Mouse (Mus musculus) adrenal gland, postnatal 4 days (tissue): Measurements from ENCODE around the gene Pilra. TPM values are rescaled to one million over a fixed set of nuclear protein-coding genes. Genes with fewer than 3 reads are reported as not detected.

ENCODE experiments used
- DNase-seq, 2 experiments: peaks; one replicate each; pipeline ENCODE4 v3.0.0; 2021 to 2022; ENCODE audit warnings: low spot score in 2 of 2, mixed read lengths in 2 of 2
- total RNA-seq, 2 experiments: library from RNA; stranded (reverse); gene quantifications; 2 replicates each; pipeline ENCODE4 v1.2.3; 2021

Pilra gene
- total RNA-seq, 2 experiments from 2014 or later: 3.1 to 5.5 TPM

DNA sequence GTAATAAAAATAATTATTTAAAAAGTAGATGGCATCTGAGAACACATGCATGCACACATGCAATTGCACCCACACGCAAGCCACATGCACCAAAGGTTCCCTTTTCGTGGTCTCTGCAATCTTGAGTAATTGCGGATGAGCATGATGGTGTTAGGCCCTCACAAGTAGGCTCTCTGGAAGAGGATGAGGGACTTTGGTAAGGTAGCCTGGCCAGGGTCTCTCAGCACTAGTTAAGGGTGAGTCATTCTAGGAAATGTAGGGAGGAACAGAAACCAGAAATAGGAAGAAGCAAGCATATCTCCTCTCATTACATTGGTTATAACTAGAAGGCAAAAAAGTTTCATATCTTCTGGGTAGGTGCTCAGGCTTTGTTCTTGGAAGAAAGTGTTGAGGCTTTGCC is 11.1 kb downstream of the Pilra start:
- no peak for DNase-seq

DNA sequence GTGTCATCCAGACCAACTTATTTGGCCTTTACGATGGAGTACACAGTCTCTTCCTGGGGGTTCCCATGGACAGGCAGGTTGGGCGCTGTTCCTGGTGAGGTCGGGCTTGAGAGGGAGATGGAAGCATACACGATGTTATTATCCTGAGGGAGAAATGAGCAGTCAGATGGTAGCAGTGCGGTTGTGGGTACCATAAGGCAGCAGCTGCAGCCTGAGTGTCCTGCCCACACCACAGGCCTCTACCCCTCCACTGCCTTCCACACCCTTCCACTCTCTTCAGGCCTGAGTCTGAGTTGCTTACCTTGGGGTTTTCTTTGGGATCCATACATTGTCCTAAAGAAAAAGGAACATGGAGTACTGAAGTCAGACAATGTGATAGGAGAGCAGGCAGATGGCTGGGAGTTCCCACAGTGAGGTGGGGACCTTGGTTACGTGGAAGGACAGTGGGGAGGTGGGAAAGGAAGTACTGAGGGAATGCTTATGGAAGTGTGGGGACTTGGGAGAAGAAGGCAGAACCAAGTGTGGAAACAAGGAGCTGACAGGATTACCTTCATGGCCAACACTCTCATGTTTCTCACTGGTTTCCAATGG is 12.5 kb downstream of the Pilra start:
- no peak for DNase-seq

DNA sequence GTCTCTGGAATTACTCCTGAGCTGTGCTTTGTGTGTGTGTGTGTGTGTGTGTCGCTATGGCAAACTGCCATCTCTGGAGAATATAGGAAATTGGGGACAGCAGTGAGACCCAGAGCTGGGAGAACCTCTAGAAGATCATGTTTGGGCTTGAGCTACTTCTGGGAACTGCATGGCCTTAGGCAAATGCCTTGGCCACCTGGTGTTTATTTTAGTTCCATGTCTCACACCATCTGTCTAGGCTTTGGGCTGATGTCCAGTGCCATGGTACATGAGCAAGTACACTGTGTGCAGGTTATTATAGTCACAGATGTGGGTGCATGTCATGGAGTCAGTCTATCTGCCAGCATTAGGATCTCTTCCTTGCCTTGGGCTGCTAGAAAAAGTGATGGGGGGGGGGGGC is 13.5 kb downstream of the Pilra start:
- no peak for DNase-seq

DNA sequence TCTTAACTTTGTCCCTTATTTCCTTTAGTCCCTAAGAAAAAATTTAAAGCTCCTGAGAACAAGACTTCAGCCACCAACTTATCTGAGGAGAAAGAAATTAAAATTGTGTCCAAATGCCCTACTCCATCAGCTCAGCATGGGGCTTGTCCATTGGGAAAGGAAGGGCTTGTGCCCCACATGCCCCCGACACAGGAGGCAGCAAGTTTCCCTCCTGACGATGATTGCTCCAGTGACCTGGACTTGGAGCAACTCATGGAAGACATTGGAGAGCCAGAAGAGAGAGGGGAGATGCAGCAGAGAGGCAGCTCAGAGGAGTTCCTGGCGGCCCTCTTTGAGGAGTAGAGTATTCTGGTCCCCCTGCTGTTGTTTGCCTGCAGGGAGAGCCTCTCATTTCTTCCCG is 14.0 kb downstream of the Pilra start:
- no peak for DNase-seq

DNA sequence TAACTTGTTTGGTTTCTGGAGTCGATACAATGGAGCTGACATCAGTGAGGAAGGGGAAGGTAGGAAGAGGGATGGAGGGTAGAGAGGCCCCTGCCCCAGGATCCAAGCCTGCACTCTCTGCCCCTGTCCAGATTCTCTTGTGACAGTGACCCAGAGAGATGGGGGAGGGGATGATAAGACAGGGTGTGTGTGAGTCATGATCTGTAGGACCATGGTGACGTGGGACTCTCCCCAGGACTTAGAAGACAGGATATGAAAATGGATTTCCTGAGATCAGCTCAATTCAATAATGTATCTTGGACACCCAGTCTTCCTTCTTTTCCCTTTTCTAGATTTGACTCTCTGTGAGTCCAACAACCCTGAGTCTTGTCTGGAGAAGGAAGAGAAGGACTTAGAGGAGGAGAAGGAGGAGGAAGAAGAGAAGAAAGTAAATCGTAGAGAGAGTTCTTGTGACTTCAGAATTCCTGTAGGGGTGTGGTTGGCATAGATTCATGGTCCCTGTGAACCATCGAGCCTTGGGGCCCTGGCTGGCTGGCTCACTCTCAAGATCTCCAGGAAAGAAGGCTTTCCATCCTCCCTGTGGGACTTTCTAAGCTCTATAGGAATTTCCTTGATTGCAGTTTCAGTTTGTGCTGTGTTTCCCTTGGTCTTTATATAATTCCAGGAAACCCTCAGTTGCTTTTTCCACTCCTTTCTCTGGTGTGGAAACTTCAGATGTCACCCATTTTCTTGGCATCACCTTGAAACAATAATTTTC is 18.4 kb downstream of the Pilra start:
- DNase-seq: no peak

DNA sequence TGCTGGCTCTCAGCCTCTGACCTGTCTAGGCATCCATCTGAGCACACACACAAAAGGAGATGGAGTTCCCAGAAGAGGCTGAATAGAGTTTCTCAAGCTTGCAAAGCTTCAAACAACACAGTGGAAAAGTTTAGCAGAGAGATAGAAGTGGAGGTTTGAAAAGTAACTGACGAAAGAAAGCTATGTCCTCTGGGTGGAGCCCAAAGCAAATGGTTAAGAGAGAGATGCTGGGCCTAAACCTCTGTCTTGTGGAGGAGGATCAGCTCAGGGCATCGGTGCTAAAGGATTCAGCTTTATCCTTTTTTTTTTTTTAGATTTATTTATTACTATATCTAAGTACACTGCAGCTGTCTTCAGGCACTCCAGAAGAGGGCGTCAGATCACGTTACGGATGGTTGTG is 27.8 kb downstream of the Pilra start:
- no peak for DNase-seq

DNA sequence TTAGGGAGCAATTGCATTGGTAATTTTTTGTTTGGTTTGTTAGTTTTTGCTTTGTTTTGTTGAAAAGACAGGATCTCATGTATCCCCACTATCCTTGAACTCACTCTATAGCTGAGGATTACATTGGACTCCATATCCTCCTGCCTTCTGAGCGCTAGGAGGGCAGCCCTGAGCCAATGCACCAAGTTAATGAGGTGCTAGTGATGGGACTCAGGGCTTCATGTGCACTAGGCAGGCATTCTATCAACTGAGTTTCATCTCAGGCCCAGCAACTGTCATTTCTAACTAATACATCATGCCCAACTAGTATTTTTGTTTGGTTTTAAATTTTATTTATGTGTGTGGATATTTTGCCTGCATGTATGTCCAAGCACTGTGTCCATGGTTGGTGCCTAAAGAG is 29.9 kb downstream of the Pilra start:
- DNase-seq: no peak

DNA sequence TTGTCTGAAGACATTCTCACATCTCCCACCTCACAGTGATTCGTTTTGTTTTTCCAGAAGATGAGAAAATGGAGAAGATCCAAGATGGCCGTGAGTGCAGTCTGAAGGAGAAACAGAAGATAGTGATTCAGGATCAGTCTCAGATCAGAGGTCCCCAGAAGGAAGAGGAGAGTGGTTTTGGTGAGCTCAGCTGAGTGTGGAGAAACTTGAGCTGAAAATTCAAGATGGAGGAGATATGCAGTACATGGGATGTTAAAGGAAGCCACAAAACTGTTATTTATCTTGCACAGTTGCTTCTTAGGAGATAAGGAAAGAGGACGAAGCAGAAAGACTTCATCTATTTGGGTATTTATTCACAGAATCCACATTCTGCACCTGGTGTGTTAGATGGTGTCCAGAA is 35.2 kb downstream of the Pilra start:
- no peak for DNase-seq

DNA sequence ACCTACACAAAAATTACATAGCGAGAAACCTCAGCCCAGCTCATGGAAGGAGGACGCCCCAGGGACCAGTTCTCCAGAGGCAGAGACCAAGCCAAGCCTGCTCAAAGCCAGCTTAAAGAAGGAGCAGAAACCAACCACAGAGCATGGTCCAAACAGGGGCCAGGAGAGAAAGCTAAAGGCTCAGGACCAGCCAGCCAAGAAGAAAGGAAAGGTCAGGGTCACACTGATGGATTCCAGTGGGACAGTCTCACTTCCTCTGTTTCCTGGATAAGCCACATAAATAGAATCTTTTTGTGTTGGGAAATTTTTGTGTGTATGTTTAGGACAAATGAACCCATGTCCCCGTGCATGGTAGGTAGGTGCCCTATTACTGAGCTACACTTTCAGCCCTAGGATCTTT is 39.5 kb downstream of the Pilra start:
- DNase-seq: no peak

DNA sequence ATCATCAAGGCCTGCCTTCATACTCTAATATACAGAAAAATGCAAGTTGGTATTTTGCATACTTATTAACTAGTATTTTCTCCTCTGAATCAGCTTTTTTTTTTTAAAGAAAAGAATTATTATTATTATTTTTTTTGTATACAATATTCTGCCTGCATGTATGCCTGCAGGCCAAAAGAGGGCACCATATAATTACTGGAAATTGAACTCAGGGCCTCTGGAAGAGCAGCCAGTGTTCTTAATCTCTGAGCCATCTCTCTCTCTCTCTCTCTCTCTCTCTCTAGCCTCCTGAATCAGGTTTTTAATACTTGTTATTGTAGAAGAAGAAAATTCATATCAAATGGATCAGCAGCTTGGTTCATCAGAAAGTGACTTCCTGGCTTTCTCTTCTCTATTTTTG is 44.5 kb downstream of the Pilra start:
- DNase-seq: no peak

DNA sequence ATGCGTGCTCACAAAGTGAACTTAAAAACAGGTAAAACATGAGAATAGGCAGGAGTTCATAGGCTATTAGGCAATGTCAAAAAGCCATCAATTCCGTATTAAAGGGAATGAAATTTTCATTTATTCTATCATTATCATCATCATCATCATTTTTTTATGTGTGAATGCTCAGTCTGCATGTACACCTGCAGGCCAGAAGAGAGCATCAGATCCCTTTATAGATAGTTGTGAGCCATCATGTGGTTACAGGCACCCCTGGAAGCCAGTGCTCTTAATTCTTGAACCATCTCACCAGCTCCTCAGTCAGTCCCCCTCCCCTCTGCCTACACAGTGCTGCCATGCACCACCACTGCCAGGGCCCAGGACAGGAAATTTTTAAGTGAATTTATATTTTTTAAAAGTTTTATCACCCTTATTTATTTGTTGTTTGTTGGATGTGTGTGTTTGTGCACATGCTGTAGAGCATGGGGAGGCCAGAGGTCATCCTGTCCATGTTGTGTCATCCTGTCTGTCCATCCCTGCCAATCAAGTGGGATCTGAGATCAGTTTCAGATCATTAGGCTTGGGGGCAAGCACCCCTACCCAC is 47.0 kb downstream of the Pilra start:
- DNase-seq: no peak

DNA sequence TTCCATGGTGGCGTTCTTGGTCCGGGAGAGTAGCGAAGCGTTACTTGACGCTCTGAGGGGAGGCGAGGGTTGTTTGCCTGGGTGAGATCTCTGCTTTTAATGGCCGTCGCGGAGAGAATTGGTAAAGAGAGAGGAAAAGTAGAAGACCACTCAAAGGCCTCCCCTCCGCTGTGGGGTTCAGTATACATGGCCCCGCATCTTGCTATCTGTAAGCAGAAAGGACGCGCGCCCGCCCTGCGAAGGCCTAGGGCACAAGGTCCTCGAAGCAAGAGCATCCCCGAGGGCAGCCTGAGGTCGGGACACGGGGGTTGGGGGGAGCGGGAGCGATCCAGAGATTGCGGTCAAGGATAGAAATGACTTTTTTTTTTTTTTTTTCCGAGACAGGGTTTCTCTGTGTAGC is 47.9 kb downstream of the Pilra start:
- DNase-seq: no peak

DNA sequence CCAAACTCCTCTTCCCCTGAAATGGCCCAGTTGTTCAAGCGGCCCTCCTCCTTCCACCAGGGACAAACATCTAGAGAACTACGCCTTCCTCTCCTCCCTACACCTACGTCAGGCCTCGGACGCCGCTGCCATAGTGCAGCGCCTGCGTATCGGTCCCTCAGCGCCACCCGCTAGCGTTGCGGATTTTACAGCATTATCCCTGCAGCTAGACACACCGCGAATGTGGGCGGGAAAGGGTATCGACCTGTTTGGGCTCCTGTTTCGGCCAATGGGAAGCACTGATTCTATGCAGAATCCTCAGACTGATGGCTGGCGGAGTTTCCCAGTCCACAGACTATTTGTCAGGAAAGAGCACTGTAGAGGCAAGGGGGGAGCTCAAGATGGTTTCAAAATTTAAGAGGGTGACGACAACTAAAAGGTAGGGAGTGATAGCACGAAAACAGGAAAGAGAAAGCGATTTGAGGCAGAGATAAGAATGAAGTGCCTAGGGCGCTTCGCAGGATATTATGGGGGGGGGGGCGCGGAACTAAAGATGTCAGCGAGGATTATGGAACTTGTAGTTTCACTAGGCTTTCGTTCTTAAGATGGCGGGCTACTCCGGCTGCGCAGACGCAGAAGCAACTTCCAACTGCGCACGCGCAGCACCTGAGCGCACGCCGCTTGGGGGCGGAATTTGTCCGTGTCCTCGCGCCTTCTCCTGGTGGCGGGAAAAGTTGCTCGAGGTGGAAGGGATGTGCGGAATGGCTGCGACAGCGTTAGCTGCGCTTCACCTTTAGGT is 48.7 kb downstream of the Pilra start, which contains the start of the genes Mepce and Zcwpw1:
Mepce (minus strand) TSS at position 505 of the 778 bp plus-strand sequence.
Zcwpw1 (plus strand) TSS at position 648 of the 778 bp plus-strand sequence.
- DNase-seq: peak; percentile 89 to 92

DNA sequence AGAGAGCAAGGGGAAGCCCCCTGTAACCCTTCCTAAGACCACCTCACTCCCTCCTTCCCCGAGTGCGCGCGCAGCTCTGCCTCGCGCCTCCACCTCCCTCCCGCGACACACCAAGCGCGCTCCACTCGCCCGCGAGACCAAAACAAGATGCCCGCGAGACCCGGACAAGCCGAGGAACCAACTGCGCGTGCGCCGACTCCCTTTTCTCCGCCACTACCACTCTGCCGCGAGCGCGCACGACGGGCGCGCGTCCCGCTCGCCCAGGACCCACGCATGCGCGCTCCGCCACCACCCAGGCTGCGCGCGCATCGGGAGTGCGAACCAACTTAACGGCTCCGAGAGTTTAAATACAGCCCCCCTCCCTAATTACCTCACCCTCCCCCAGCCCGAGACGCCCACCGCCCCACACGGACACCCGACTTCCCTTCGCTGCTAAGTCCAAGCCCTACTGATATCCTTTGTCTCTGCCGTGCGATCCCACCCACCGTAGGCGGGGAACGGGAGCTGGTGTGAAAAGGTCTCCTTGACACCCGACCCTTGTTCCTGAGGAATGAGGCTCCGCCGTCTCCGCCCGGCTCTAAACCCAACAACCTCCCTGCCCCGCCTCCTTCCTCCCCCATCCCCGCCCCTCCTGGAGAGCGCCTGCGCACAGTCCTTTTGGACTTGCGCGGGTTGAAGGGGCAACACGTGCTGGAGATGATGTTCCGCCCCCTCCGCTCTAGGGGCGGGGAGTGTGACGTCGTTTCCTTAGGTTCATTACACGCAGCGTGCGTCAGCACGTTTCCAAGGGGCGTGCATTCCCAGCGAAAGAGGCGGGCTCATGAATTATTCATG is 49.8 kb downstream of the Pilra start:
- DNase-seq: peak; percentile 97 to 98

DNA sequence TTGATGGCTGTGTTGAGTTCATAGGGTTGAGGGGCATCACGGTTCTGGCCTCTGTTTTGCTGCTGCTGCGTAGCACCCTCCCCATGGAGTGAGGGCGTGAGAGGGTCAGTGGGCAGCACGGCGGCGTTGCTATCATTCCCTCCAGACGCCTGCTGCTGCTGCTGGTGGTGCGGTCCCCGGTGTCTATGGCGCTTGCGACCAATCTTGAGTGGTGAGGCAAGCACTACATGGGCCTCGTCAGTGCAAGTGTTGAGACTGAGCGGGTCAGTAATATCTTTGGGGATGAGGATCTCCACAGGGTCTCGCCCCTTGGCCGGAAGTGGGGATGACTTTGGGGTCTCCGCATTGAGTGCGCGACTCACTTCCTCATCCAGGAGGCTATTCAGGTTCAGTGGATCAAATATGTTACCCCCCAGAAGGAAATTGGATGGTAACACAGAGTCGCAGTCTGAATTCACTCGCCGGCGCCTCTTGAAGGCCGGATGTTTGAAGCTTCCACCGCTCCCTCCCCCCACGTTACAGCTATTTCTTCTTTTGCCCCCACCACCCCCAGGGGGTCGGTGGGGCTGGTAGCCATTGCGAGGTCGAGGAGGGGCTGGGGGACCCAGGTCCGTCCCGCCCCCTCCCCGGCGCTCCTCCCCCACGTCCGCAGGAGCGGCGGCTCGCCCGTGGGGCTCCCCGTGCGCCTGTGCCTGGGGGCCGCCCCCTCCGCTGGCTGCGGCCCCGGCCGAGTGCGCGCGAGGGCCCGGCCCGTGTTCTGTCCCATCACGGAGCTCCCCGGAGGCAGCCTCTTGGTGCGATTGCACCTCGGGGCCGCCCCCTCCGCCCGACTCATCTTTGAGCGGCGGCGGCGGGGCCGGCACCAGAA is 50.7 kb downstream of the Pilra start:
- DNase-seq: peak in 1 of 2 experiments; percentile 33

DNA sequence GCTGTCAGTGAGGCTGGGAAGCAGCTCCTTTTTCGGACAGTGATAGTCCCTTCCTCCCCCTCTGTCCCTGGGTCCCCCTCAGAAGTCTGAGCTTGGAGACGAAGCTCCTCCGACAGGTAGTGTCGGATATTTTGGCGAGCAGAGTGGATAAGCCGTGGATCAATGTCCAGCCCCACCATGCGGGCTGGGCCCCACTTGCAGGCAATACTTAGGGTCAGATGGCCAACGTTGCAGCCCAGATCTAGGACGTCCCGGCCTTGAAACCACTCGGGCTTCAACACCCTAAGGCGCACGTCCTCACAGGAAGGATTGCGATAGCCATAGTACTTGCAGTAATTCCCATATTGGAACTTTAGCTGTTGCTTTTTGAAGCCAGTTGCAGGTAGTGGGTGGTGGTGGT is 51.5 kb downstream of the Pilra start:
- DNase-seq: no peak

DNA sequence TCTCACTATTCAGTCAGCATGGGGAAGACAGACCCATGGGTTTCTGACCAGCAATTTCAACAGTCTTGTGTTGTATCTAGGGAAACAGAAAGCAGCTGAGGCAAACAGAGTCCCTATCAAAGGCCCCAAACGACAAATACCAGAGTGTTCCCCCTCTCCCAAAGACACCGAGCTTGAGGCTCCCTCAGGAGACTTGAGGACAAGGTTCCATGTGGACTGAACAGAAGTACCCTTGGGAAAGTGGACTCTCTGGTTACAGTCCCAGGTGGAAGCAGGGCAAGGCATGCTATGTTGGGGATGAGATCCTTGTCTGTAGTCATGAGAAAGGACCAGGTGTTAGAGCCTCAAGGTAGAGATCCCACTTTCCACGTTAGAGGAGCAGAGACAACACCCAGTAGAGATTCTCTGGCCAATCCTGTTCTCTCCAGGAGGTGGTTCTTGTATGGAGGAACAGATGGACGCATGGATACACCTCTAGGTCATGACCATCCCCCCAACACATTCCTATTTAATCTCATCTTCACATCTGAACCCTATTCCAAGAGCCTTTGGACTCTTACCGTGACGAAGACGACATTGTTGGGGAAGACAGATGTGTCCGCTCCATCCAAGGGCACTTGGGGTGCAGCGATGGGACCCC is 52.1 kb downstream of the Pilra start:
- DNase-seq: no peak

DNA sequence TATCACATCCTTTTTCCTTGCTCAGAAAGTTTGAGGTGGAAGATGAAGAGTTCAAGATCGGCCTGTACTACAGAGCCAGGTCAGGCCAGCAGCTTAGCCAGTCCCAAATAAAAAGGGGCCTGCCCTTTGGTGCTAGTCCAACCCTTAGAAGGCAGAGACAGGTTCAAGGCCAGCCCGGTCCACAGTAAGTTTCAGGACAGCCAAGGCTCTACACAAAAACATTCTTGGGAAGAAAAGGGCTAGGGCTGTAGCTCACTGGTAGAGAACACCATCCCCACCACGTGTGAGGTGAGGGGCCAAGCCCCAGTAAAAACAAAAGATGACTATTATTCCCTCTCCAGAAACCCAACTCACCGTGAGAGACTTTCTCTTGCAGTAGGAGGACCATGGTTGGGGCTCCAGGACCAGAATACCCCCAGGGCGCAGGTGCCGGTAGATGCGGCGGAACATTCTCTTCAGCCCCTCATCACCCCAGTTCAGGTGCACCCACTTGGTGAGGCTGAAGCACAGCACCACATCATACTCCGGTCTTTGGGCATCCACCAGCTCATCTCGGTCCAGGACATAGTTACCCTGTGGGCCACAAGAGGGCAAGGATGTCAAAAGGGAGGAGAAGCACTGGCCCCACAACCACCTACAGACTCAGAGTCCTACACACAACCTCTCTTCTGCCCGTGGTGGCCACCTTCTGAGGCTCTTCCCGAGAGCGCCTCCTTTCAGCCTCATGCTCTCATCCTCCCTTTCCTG is 53.1 kb downstream of the Pilra start:
- no peak for DNase-seq

DNA sequence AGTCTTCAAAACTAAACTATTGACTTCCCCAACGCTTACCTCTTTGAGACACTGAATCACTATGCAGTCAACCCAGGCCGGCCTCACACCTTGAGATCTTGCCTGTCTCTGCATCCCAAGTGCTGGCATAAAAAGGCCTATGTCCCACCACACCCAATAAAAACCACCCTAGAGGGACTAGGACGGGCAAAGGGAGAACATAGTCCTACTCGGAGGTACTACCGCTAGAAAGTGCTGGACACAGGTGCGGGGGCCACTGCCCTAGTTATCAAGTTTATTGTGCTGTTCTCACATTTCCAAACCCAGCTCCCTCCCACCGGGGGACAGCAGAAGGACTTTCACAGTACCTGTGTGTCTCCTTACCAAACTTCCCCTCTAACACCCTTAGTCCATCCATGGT is 54.4 kb downstream of the Pilra start:
- no peak for DNase-seq
